Mouse (Mus musculus) CH12.LX (cell line): ENCODE results near the gene Bmpr2. TPM values are rescaled to one million over a fixed set of nuclear protein-coding genes. Genes with fewer than 3 reads are reported as not detected.

Source experiments
- DNase-seq: peaks from one replicate; pipeline ENCODE4 v3.0.0-alpha.2; 2013; ENCODE audit errors: extremely low read depth
- H3K27ac ChIP-seq: 2 replicates; pipeline ENCODE4 v1.5.1; 2012; ENCODE audit warnings: low read depth, mild to moderate bottlenecking, control low read depth, moderate library complexity; ENCODE audit not compliant: insufficient read depth
- H3K27me3 ChIP-seq: replicated peaks from 2 replicates; pipeline ENCODE3; 2012; ENCODE audit warnings: inconsistent platforms
- H3K36me3 ChIP-seq, 2 experiments: replicated peaks in 1 of 2; 2 replicates each; pipeline versions ENCODE3 to v1.6.1; 2012; ENCODE audit warnings: inconsistent platforms in 1 of 2, low read length in 1 of 2, mild to moderate bottlenecking in 1 of 2, mixed read lengths in 1 of 2, moderate library complexity in 1 of 2; ENCODE audit not compliant: control insufficient read depth in 1 of 2, insufficient read depth in 1 of 2
- H3K4me1 ChIP-seq, 2 experiments: 2 replicates each; pipeline ENCODE4 v1.6.1; 2012; ENCODE audit warnings: inconsistent platforms in 1 of 2, moderate library complexity in 1 of 2; ENCODE audit not compliant: insufficient read depth in 2 of 2, control insufficient read depth in 1 of 2
- H3K4me2 ChIP-seq: 2 replicates; pipeline ENCODE4 v1.6.1; 2012; ENCODE audit warnings: low read depth, mild to moderate bottlenecking, control low read depth; ENCODE audit not compliant: poor library complexity, insufficient read depth, severe bottlenecking
- H3K4me3 ChIP-seq, 3 experiments: fragments of 150-350 bp in 1 of 3; sonication (generic) in 1 of 3; replicated peaks in 1 of 3; 2 replicates each; pipeline versions ENCODE3 to v1.5.1; 2011 to 2012; ENCODE audit warnings: low read depth in 2 of 3, low read length in 2 of 3, mild to moderate bottlenecking in 2 of 3, moderate library complexity in 2 of 3, control low read depth in 1 of 3, improper control_type of control experiment in 1 of 3, inconsistent platforms in 1 of 3, mixed read lengths in 1 of 3; ENCODE audit not compliant: poor library complexity in 1 of 3
- H3K79me2 ChIP-seq: replicated peaks from 2 replicates; pipeline ENCODE4 v1.6.1; 2012; ENCODE audit warnings: mild to moderate bottlenecking, moderate library complexity; ENCODE audit not compliant: control insufficient read depth, poor library complexity, insufficient read depth, severe bottlenecking; ENCODE audit errors: extremely low read depth
- H3K9ac ChIP-seq: 2 replicates; pipeline ENCODE4 v1.6.1; 2012; ENCODE audit warnings: low read depth, mild to moderate bottlenecking, control low read depth, moderate library complexity; ENCODE audit not compliant: insufficient read depth
- H3K9me3 ChIP-seq: replicated peaks from 2 replicates; pipeline ENCODE3; 2012; ENCODE audit warnings: low read length, inconsistent platforms, mixed read lengths
- BHLHE40 ChIP-seq: IDR thresholded peaks from 2 replicates; pipeline ENCODE4 v1.6.1; 2011; ENCODE audit warnings: mild to moderate bottlenecking, low read depth, low read length, improper control_type of control experiment
- CHD1 ChIP-seq: IDR thresholded peaks from 2 replicates; pipeline ENCODE4 v1.6.1; 2012; ENCODE audit warnings: low read depth, low read length, improper control_type of control experiment, inconsistent platforms
- CTCF ChIP-seq, 2 experiments: IDR thresholded peaks in 1 of 2; conservative IDR thresholded peaks in 1 of 2; 2 replicates each; pipeline ENCODE4 v1.5.1; 2011 to 2012; ENCODE audit warnings: low read depth in 2 of 2, low read length in 2 of 2, improper control_type of control experiment in 1 of 2, inconsistent platforms in 1 of 2, mild to moderate bottlenecking in 1 of 2, moderate library complexity in 1 of 2
- E2F4 ChIP-seq: IDR thresholded peaks from 2 replicates; pipeline ENCODE4 v1.6.1; 2011; ENCODE audit warnings: low read depth, low read length, improper control_type of control experiment; ENCODE audit not compliant: insufficient replicate concordance
- ETS1 ChIP-seq: conservative IDR thresholded peaks from 2 replicates; pipeline ENCODE4 v1.6.1; 2012; ENCODE audit warnings: low read depth, mild to moderate bottlenecking, inconsistent platforms, low read length, improper control_type of control experiment, moderate library complexity
- HCFC1 ChIP-seq: IDR thresholded peaks from 2 replicates; pipeline ENCODE4 v1.6.1; 2012; ENCODE audit warnings: low read depth, mild to moderate bottlenecking, inconsistent platforms, low read length, improper control_type of control experiment
- IRF4 ChIP-seq: IDR thresholded peaks from 2 replicates; pipeline ENCODE4 v1.6.1; 2014; ENCODE audit warnings: low read depth, mild to moderate bottlenecking, inconsistent platforms, low read length, improper control_type of control experiment
- JUN ChIP-seq: IDR thresholded peaks from 2 replicates; pipeline ENCODE4 v1.6.1; 2011; ENCODE audit warnings: low read depth, mild to moderate bottlenecking, low read length, improper control_type of control experiment, moderate library complexity; ENCODE audit not compliant: insufficient read depth
- JUND ChIP-seq: conservative IDR thresholded peaks from 2 replicates; pipeline ENCODE4 v1.6.1; 2011; ENCODE audit warnings: low read depth, low read length, improper control_type of control experiment
- MAFK ChIP-seq: IDR thresholded peaks from 2 replicates; pipeline ENCODE4 v1.6.1; 2011; ENCODE audit warnings: low read length, improper control_type of control experiment; ENCODE audit not compliant: insufficient replicate concordance
- MAX ChIP-seq: IDR thresholded peaks from 2 replicates; pipeline ENCODE4 v1.6.1; 2011; ENCODE audit warnings: low read length, improper control_type of control experiment
- MAZ ChIP-seq: IDR thresholded peaks from 2 replicates; pipeline ENCODE4 v1.6.1; 2012; ENCODE audit warnings: low read depth, mild to moderate bottlenecking, inconsistent platforms, low read length, improper control_type of control experiment, moderate library complexity
- NELFE ChIP-seq: IDR thresholded peaks from 2 replicates; pipeline ENCODE4 v1.6.1; 2011; ENCODE audit warnings: low read depth, low read length, improper control_type of control experiment
- NRF1 ChIP-seq: IDR thresholded peaks from 2 replicates; pipeline ENCODE4 v1.6.1; 2014; ENCODE audit warnings: low read depth, mild to moderate bottlenecking, inconsistent platforms, low read length, improper control_type of control experiment, moderate library complexity
- PAX5 ChIP-seq: IDR thresholded peaks from 2 replicates; pipeline ENCODE4 v1.6.1; 2012; ENCODE audit warnings: low read length, inconsistent platforms, mixed read lengths
- RAD21 ChIP-seq: IDR thresholded peaks from 2 replicates; pipeline ENCODE4 v1.6.1; 2011; ENCODE audit warnings: low read depth, mild to moderate bottlenecking, low read length, improper control_type of control experiment, moderate library complexity
- SIN3A ChIP-seq: IDR thresholded peaks from 2 replicates; pipeline ENCODE4 v1.6.1; 2012; ENCODE audit warnings: low read length, improper control_type of control experiment, inconsistent platforms
- SMC3 ChIP-seq: IDR thresholded peaks from 2 replicates; pipeline ENCODE4 v1.6.1; 2011; ENCODE audit warnings: low read depth, low read length, improper control_type of control experiment
- UBTF ChIP-seq: IDR thresholded peaks from 2 replicates; pipeline ENCODE4 v1.6.1; 2012; ENCODE audit warnings: low read depth, mild to moderate bottlenecking, inconsistent platforms, low read length, improper control_type of control experiment, moderate library complexity
- USF1 ChIP-seq: IDR thresholded peaks from 2 replicates; pipeline ENCODE4 v1.6.1; 2014; ENCODE audit warnings: low read depth, mild to moderate bottlenecking, inconsistent platforms, low read length, improper control_type of control experiment
- ZKSCAN1 ChIP-seq: IDR thresholded peaks from 2 replicates; pipeline ENCODE4 v1.6.1; 2012; ENCODE audit warnings: low read depth, inconsistent platforms, low read length, improper control_type of control experiment, borderline replicate concordance
- ZMIZ1 ChIP-seq: IDR thresholded peaks from 2 replicates; pipeline ENCODE4 v1.6.1; 2012; ENCODE audit warnings: low read depth, mild to moderate bottlenecking, inconsistent platforms, low read length, improper control_type of control experiment
- ZNF384 ChIP-seq: IDR thresholded peaks from 2 replicates; pipeline ENCODE4 v1.6.1; 2012; ENCODE audit warnings: low read depth, low read length, improper control_type of control experiment, inconsistent platforms
- dilution Hi-C: fragments of 300-500 bp; cut with MboI; formaldehyde crosslinking; loops from 2 replicates; pipeline ENCODE4 v1.14.3; 2020; ENCODE audit warnings: low sequenced_read_pairs; ENCODE audit not compliant: extremely low pct_unique_long_range_greater_than_20kb, extremely low pct_ligation_motif_present
- in situ Hi-C: fragments of 300-500 bp; cut with MboI; formaldehyde crosslinking; loops from 3 replicates; pipeline ENCODE4 v1.14.3; 2019; ENCODE audit warnings: low sequenced_read_pairs, low pct_ligation_motif_present, low pct_unique_long_range_greater_than_20kb, mixed read lengths
- polyA plus RNA-seq: library from polyadenylated mRNA; unstranded; fragments of >175 nt; gene quantifications from 2 replicates; pipeline ENCODE4 v1.2.1, GENCODE M21; 2012; ENCODE audit warnings: low read depth; ENCODE audit not compliant: insufficient read length
- total RNA-seq, 2 experiments: library from RNA; depleted of rRNA; stranded (reverse); fragments of 300-350 nt in 1 of 2; fragments of >200 nt in 1 of 2; gene quantifications; 2 replicates each; pipeline ENCODE4 v1.2.3; 2012 to 2014

The Bmpr2 gene
- total and polyA plus RNA-seq, 3 experiments, result 3.6 to 5.0 (median 4.7) TPM

GRCm38 (mm10) chr1:59905916-59906315 is 142.7 kb downstream of the Bmpr2 start:
- dilution Hi-C loops, result no loop called here
- Histone ChIP-seq H3K27me3 (no peaks in the 10 kb centered on the region), H3K9ac (no peak overlapping the region), H3K4me1 (peaks cover 0 to 17% of the 10 kb centered on the region in 2 experiments; a peak in 2 of 4 replicates), H3K4me2 (no peak overlapping the region), H3K27ac (no peak overlapping the region), H3K9me3 (no peaks in the 10 kb centered on the region), H3K4me3 (no peak overlapping the region), H3K79me2 (no peaks in the 10 kb centered on the region), H3K36me3 (no peaks in the 10 kb centered on the region)
- TF ChIP-seq MAX, result no peak
- TF ChIP-seq ZMIZ1, result no peak
- no peak for TF ChIP-seq USF1
- no peak for TF ChIP-seq IRF4
- no peak for TF ChIP-seq NELFE
- no peak for TF ChIP-seq NRF1
- TF ChIP-seq JUN, result no peak
- no peak for TF ChIP-seq JUND
- no peak for TF ChIP-seq BHLHE40
- no peak for TF ChIP-seq SMC3
- no peak for TF ChIP-seq E2F4
- no peak for TF ChIP-seq CHD1
- no peak for TF ChIP-seq PAX5
- no peak for TF ChIP-seq MAFK
- no peak for TF ChIP-seq UBTF
- no peak for TF ChIP-seq SIN3A
- no peak for TF ChIP-seq MAZ
- no peak for TF ChIP-seq ETS1
- TF ChIP-seq ZNF384, result no peak
- DNase-seq, result no peak
- in situ Hi-C loops, result no loop called here

- no peak overlapping the region for H3K4me3 ChIP-seq
- TF ChIP-seq ZKSCAN1 (no peak), E2F4 (no peak), IRF4 (no peak), NELFE (no peak), HCFC1 (no peak), BHLHE40 (no peak), JUND (no peak), RAD21 (no peak), CTCF (conservative IDR thresholded peaks at IDR 0.05 in 1 of 2, IDR thresholded peaks at IDR 0.05 in 1 of 2; ENCODE audit: low read depth in 2 of 2, low read length in 2 of 2) (no peak)
- no peaks in the 10 kb centered on the region for H3K9me3 ChIP-seq
- H3K36me3 ChIP-seq, result no peaks in the 10 kb centered on the region
- peaks cover 0 to 23% of the 10 kb centered on the region in 2 experiments; a peak in 2 of 4 replicates for H3K4me1 ChIP-seq
- no peaks in the 10 kb centered on the region for H3K27me3 ChIP-seq
- no peak overlapping the region for H3K4me2 ChIP-seq
- H3K79me2 ChIP-seq, result no peaks in the 10 kb centered on the region
- H3K9ac ChIP-seq, result no peak overlapping the region
- dilution Hi-C loops, result no loop called here
- no peak overlapping the region for H3K27ac ChIP-seq
- in situ Hi-C loops, result no loop called here
- no peak for DNase-seq
Measured at GRCm38 (mm10) chr1:59906819-59907521, 143.8 kb downstream of the Bmpr2 start.
